Mouse (Mus musculus) lung, embryonic 14.5 days (tissue): ENCODE results near the gene Kif23. TPM values are rescaled to one million over a fixed set of nuclear protein-coding genes. Genes with fewer than 3 reads are reported as not detected.

Source experiments
- ATAC-seq: fragments of 200-750 bp; cut with Nextera tagmentation; 2 replicates; pipeline ENCODE4 v1.8.0; 2017; ENCODE audit warnings: mild to moderate bottlenecking, moderate TSS enrichment, moderate library complexity; ENCODE audit not compliant: insufficient read depth
- DNase-seq: peaks from one replicate; pipeline ENCODE4 v3.0.0-alpha.2; 2015
- H3K27ac ChIP-seq: fragments of 300-500 bp; sonication (generic); 2 replicates; pipeline ENCODE4 v1.5.1; 2014; ENCODE audit warnings: low read depth, mild to moderate bottlenecking, moderate library complexity
- H3K27me3 ChIP-seq: fragments of 300-500 bp; sonication (generic); 2 replicates; pipeline ENCODE4 v1.6.1; 2014; ENCODE audit warnings: low read length, control low read depth; ENCODE audit not compliant: insufficient read depth
- H3K36me3 ChIP-seq: fragments of 300-500 bp; sonication (generic); 2 replicates; pipeline ENCODE4 v1.6.1; 2014; ENCODE audit warnings: control low read depth; ENCODE audit not compliant: insufficient read depth
- H3K4me1 ChIP-seq: fragments of 300-500 bp; sonication (generic); 2 replicates; pipeline ENCODE4 v1.6.1; 2014; ENCODE audit warnings: antibody characterized with exemption, control low read depth; ENCODE audit not compliant: insufficient read depth
- H3K4me2 ChIP-seq: fragments of 300-500 bp; sonication (generic); 2 replicates; pipeline ENCODE4 v1.6.1; 2014; ENCODE audit warnings: mild to moderate bottlenecking
- H3K4me3 ChIP-seq: fragments of 300-500 bp; sonication (generic); 2 replicates; pipeline ENCODE4 v1.5.1; 2014; ENCODE audit warnings: low read depth, low read length
- H3K9ac ChIP-seq: fragments of 300-500 bp; sonication (generic); 2 replicates; pipeline ENCODE4 v1.6.1; 2014
- H3K9me3 ChIP-seq: fragments of 300-500 bp; sonication (generic); 2 replicates; pipeline ENCODE4 v1.6.1; 2016; ENCODE audit warnings: low read depth, low read length, control low read depth
- CTCF ChIP-seq: IDR thresholded peaks from 2 replicates; pipeline ENCODE4 v1.5.1; 2016; ENCODE audit warnings: antibody characterized with exemption, low read depth
- WGBS: fragments of 180-500 bp; shearing (Covaris S2); extraction: QIAGEN DNeasy Blood & Tissue Kit; methylation state at CpG from one replicate; pipeline ENCODE4 v1.1.7; 2014; 5-methylcytosine and 5-hydroxymethylcytosine counted together
- polyA plus RNA-seq: library from polyadenylated mRNA; unstranded; fragments of >200 nt; fragmentation: Nextera tagmentation; extraction: Ambion mirVana; gene quantifications from 2 replicates; pipeline ENCODE4 v1.2.1, GENCODE M21; 2014

Gene Kif23
- polyA plus RNA-seq, 1 experiment from 2014 or later: 164 TPM

DNA sequence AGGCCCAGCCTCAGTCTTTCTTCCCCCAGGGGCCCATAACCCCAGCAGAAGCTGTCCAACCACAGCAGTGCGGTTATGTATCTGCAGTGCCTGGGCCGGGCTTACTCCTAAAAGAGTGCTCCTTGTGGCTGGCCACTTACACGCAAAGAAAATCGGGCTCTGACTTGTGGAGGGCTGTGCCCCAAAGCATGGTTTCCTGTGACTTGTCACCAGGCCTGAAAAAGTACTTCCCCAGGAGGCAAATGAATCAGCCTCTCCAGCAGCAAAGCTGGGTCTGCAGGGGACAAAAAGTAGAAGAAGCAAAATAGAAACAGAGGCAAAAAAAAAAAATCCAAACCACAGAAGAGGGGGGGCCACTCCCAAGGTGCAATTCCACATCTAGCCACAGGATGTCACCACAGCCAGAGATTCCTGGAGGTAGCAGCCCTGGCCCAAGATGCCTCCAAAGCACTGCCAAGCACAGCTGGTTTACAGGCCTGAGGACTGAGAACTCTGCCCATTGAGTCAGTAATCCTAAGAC is 18.9 kb upstream of the Kif23 start:
- H3K4me1 ChIP-seq: peaks cover 10% of the 10 kb centered on the region; the same call in 1 of the 2 replicates
- 30% methylated on average over 4 of the region's 4 CpGs for WGBS
- H3K4me3 ChIP-seq: no peak overlapping the region
- DNase-seq: peak; percentile 90
- H3K27me3 ChIP-seq: no peaks in the 10 kb centered on the region
- no peak overlapping the region for H3K27ac ChIP-seq
- no peak overlapping the region for H3K9ac ChIP-seq
- TF ChIP-seq CTCF: peak; percentile 95
- H3K36me3 ChIP-seq: no peaks in the 10 kb centered on the region
- peak; percentile 65 for ATAC-seq
- no peak overlapping the region for H3K4me2 ChIP-seq
- H3K9me3 ChIP-seq: no peaks in the 10 kb centered on the region

DNA sequence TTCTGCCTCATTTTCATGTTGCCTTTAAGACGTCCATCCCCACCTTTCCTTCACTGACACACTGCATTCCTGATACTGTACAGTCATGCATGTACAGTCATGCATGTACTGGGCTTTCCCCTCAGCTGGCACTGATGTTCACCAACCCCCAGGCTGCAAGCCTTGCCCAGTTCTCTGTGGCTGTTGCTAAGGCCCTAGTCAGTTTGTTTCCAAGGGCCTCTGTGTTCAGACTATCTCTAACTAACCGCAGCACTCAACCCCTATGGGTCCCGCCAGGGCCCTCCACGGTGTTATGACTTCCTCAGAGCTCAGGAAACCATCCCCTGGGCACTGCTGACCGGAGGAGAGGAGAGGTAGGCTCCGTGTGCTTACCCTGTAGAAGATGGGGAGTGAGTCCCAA is 16.8 kb upstream of the Kif23 start:
- WGBS: 56% methylated on average over 6 of the region's 6 CpGs
- peaks cover 14% of the 10 kb centered on the region; the same call in 1 of the 2 replicates for H3K4me1 ChIP-seq
- no peak overlapping the region for H3K27ac ChIP-seq
- no peaks in the 10 kb centered on the region for H3K36me3 ChIP-seq
- H3K4me2 ChIP-seq: no peak overlapping the region
- no peak overlapping the region for H3K4me3 ChIP-seq
- H3K27me3 ChIP-seq: no peaks in the 10 kb centered on the region
- no peak for ATAC-seq
- no peak for TF ChIP-seq CTCF
- H3K9ac ChIP-seq: no peak overlapping the region
- no peak for DNase-seq
- no peaks in the 10 kb centered on the region for H3K9me3 ChIP-seq

DNA sequence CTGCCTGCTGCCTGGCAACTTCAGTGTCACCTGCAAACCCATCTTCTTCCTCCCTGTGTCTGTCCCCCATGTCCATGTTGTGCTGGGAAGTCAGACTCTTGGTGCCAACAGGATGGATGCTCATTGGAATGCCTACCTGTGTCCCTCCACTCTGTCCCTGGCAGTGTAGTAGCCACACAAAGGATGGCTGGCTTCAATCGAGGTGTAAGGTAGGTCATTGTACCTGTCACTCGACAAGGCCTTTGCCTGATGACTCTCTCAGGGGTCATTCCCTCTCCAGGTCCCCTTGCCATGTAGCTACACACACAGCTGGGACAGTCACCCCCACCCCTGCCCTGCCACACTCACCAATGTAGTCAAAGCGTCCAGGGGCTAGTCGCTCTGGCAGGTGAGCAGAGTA is 14.6 kb upstream of the Kif23 start:
- H3K9me3 ChIP-seq: no peaks in the 10 kb centered on the region
- ATAC-seq: no peak
- H3K36me3 ChIP-seq: no peaks in the 10 kb centered on the region
- DNase-seq: no peak
- no peaks in the 10 kb centered on the region for H3K27me3 ChIP-seq
- no peak overlapping the region for H3K4me2 ChIP-seq
- WGBS: 78% methylated on average over 4 of the region's 4 CpGs
- TF ChIP-seq CTCF: no peak
- H3K4me3 ChIP-seq: no peak overlapping the region
- H3K9ac ChIP-seq: no peak overlapping the region
- no peak overlapping the region for H3K27ac ChIP-seq
- peaks cover 14% of the 10 kb centered on the region; the same call in 1 of the 2 replicates for H3K4me1 ChIP-seq

DNA sequence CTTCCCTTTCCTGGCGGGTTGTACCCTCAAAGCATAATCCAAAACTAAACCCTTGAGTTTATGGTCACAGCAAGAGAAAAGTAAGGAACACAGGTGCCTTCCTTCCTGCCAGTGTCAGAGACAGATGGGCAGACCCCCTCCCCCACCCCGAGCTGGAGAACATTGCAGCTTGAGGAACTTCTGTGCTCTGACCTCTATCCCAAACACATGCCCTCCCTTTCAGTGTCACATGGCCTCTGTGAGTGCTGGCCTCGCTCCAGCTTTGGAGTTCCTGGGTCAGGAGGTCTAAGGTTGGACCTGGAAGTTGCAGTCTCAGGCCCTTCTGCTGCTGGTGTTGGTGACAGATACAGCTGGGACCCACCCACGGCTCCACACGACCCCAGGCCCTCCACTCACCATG is 14.2 kb upstream of the Kif23 start:
- ATAC-seq: no peak
- H3K36me3 ChIP-seq: no peaks in the 10 kb centered on the region
- no peak overlapping the region for H3K4me2 ChIP-seq
- no peaks in the 10 kb centered on the region for H3K27me3 ChIP-seq
- peak; percentile 19 for DNase-seq
- TF ChIP-seq CTCF: no peak
- no peaks in the 10 kb centered on the region for H3K9me3 ChIP-seq
- H3K9ac ChIP-seq: no peak overlapping the region
- H3K27ac ChIP-seq: peak overlapping the region; percentile 78; the same call in 1 of the 2 replicates
- 21% methylated on average over 5 of the region's 5 CpGs for WGBS
- no peak overlapping the region for H3K4me3 ChIP-seq
- H3K4me1 ChIP-seq: peaks cover 14% of the 10 kb centered on the region; the same call in 1 of the 2 replicates

DNA sequence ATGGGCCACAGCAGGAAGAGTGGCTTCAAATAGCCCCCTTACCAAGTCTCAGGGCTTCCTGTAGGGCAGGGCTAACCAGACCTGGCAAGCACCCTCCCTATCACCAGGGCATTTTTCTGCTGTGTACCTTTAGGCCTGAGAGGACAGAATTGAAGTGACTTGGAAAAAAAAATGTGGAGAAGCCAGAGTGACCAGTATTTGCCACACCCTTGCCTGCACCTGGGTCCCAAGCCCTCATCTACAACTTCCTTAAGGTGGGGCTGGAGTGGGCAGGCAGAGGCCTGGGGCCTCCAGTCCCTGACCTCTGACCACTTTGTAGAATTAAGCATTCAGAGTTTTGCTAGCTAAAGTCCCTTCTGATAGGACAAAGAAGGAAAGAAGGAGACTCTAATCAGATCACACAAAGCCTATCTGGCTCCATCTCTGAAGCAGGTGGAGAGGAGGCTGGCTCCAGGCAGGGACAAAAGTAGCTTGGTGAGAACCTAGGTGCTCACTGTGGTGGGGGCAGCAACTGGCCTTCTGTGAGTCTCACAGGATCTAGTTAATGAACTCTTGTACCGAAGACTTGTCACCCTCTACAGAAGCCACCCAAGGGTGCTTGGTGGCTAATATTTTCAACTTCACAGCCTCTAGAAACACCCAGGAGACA is 13.5 kb upstream of the Kif23 start:
- 0 out of 2 replicates have a peak overlapping the region, but pooled peaks have one; percentile 3 for H3K9ac ChIP-seq
- no peaks in the 10 kb centered on the region for H3K27me3 ChIP-seq
- DNase-seq: peak; percentile 28
- WGBS: 77% methylated on average over 1 of the region's 1 CpGs
- no peak overlapping the region for H3K4me2 ChIP-seq
- H3K4me1 ChIP-seq: peaks cover 14% of the 10 kb centered on the region; the same call in 1 of the 2 replicates
- H3K27ac ChIP-seq: peak overlapping the region; percentile 78
- peak; percentile 24; the same call in 1 of the 2 replicates for ATAC-seq
- H3K9me3 ChIP-seq: no peaks in the 10 kb centered on the region
- no peak overlapping the region for H3K4me3 ChIP-seq
- H3K36me3 ChIP-seq: no peaks in the 10 kb centered on the region
- no peak for TF ChIP-seq CTCF

DNA sequence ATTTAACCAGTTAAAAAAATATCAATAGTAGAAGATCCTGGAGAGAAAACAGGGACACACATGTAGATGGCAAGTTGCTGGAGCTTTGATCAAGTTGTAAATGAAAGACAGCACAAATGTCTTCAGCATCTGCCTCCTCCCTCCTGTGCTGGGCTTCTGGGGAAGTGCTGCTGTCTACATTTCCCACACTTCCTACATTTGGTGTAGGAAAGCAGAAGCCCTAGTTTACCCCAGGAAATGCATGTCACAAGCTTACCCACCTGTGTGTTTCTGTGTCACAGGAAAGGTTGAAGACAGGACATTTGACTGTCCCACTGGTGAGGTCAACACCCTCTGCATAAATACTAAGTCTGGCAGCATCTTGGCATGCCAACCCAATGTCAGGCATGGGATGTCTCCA is 8.1 kb upstream of the Kif23 start:
- Histone ChIP-seq H3K27me3 (no peaks in the 10 kb centered on the region), H3K4me1 (no peaks in the 10 kb centered on the region), H3K9me3 (no peaks in the 10 kb centered on the region), H3K4me3 (no peak overlapping the region), H3K9ac (no peak overlapping the region), H3K27ac (no peak overlapping the region), H3K4me2 (no peak overlapping the region), H3K36me3 (no peaks in the 10 kb centered on the region)
- no peak for DNase-seq
- TF ChIP-seq CTCF: no peak
- ATAC-seq: no peak

DNA sequence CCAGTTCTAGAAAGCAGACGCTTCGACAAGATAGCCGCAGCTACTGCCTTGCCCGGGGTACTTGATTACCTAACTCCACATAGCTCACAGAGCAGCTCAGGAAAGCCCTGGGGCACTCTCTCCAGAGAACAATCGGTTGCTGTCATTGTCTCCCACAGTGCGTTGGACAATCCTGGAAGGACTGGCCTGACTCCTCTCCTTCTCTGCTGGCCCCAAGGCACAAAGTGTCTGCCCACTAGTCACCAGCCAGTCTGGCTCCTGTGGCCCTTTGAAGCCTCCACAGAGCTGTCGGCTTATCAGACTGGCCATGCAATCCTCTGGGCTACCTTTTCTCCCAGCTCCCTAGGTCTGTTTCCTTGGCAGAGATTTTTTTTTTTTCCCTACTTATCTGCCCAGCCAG is 5.7 kb upstream of the Kif23 start:
- WGBS: 54% methylated on average over 7 of the region's 7 CpGs
- Histone ChIP-seq H3K36me3 (no peaks in the 10 kb centered on the region), H3K27ac (no peak overlapping the region), H3K4me3 (no peak overlapping the region), H3K27me3 (no peaks in the 10 kb centered on the region), H3K9ac (no peak overlapping the region), H3K9me3 (no peaks in the 10 kb centered on the region), H3K4me1 (no peaks in the 10 kb centered on the region), H3K4me2 (no peak overlapping the region)
- ATAC-seq (no peak), DNase-seq (no peak)
- TF ChIP-seq CTCF: no peak
